Mouse (Mus musculus) liver, embryonic 14.5 days (tissue): ENCODE results near the gene Grik1.

Experiments
- CTCF ChIP-seq: IDR thresholded peaks from 2 replicates; pipeline ENCODE4 v1.5.1; 2016; ENCODE audit warnings: antibody characterized with exemption, low read depth, control low read depth
- EP300 ChIP-seq: IDR thresholded peaks from 2 replicates; pipeline ENCODE4 v1.6.1; 2016; ENCODE audit warnings: antibody characterized with exemption, low read depth

DNA sequence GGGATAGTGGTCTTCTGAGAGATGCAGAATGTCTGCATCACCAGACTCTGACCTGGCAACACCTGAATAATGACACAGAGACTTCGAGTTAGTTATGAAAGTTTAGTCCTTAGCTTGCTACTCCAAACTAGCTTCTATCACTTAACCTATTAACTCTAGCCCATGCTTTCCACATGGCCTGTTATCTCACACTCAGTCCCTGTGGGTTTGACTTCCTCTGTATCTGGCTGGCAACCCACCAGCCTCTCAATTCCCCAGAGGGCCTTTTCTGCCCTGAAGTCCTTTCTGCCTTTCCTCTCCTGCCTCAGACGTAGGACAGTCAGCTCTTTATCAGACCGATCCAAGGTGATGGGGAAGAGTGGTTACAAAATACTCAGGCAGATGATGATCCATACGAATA is 165.0 kb downstream of the Grik1 start:
- TF ChIP-seq CTCF: no peak
- TF ChIP-seq EP300: no peak
